Mouse (Mus musculus) stomach, embryonic 15.5 days (tissue): Measurements from ENCODE around the gene Gm6169. TPM values are rescaled to one million over a fixed set of nuclear protein-coding genes. Genes with fewer than 3 reads are reported as not detected.
"Not testable (repeated sequence)": the region's sequence is repeated elsewhere in the genome, so short reads cannot be mapped to it uniquely, and the experiment has no call there.

Source experiments
- ATAC-seq: fragments of 200-750 bp; cut with Nextera tagmentation; 2 replicates; pipeline ENCODE4 v1.8.0; 2017; ENCODE audit warnings: low read depth, moderate number of reproducible peaks, moderate TSS enrichment; ENCODE audit not compliant: insufficient read depth, low FRiP score
- H3K27ac ChIP-seq: fragments of 300-500 bp; sonication (generic); 2 replicates; pipeline ENCODE4 v1.5.1; 2015; ENCODE audit warnings: mild to moderate bottlenecking, inconsistent platforms
- H3K27me3 ChIP-seq: fragments of 300-500 bp; sonication (generic); replicated peaks from 2 replicates; pipeline ENCODE4 v1.6.1; 2015; ENCODE audit warnings: inconsistent platforms
- H3K36me3 ChIP-seq: fragments of 300-500 bp; sonication (generic); 2 replicates; pipeline ENCODE4 v1.6.1; 2015; ENCODE audit warnings: inconsistent platforms
- H3K4me1 ChIP-seq: fragments of 300-500 bp; sonication (generic); 2 replicates; pipeline ENCODE4 v1.6.1; 2015; ENCODE audit warnings: inconsistent platforms
- H3K4me2 ChIP-seq: fragments of 300-500 bp; sonication (generic); 2 replicates; pipeline ENCODE4 v1.6.1; 2015; ENCODE audit warnings: mild to moderate bottlenecking, inconsistent platforms
- H3K4me3 ChIP-seq: fragments of 300-500 bp; sonication (generic); replicated peaks from 2 replicates; pipeline ENCODE4 v1.5.1; 2015; ENCODE audit warnings: inconsistent platforms
- H3K9ac ChIP-seq: fragments of 300-500 bp; sonication (generic); 2 replicates; pipeline ENCODE4 v1.6.1; 2015; ENCODE audit warnings: inconsistent platforms
- H3K9me3 ChIP-seq: fragments of 300-500 bp; sonication (generic); 2 replicates; pipeline ENCODE4 v1.6.1; 2016; ENCODE audit warnings: inconsistent platforms
- WGBS: fragments of 180-500 bp; shearing (Covaris S2); methylation state at CpG from one replicate; pipeline ENCODE4 v1.1.7; 2015; 5-methylcytosine and 5-hydroxymethylcytosine counted together
- polyA plus RNA-seq: library from polyadenylated mRNA; unstranded; fragments of >200 nt; fragmentation: Nextera tagmentation; extraction: Ambion mirVana; gene quantifications from 2 replicates; pipeline ENCODE4 v1.2.1, GENCODE M21; 2015

Gene Gm6169
- polyA plus RNA-seq, 1 experiment from 2014 or later, result 18.6 TPM

GRCm38 (mm10) chr13:97066649-97067550, 32.1 kb downstream of the Gm6169 start, which contains the start of gene Fam169a:
Gene Fam169a (plus strand): TSS chr13:97067286.
- H3K4me1 ChIP-seq, result 0 out of 2 replicates have a peak, but pooled peaks cover 4% of the 10 kb centered on the region
- 67% methylated on average over 15 of the region's 15 CpGs for WGBS
- no peaks in the 10 kb centered on the region for H3K36me3 ChIP-seq
- no peaks in the 10 kb centered on the region for H3K9me3 ChIP-seq
- no peak within 1 kb of the TSS for H3K27ac ChIP-seq
- no peak within 1 kb of the TSS for H3K4me2 ChIP-seq
- H3K4me3 ChIP-seq, result no peak within 1 kb of the TSS
- ATAC-seq, result peak; percentile 74
- H3K9ac ChIP-seq, result no peak within 1 kb of the TSS
- no peaks in the 10 kb centered on the region for H3K27me3 ChIP-seq

GRCm38 (mm10) chr13:97064844-97065621, 34.0 kb downstream of the Gm6169 start:
- not testable (repeated sequence) for H3K36me3 ChIP-seq, H3K4me1 ChIP-seq, H3K9me3 ChIP-seq, H3K4me3 ChIP-seq, H3K9ac ChIP-seq, H3K27me3 ChIP-seq, H3K27ac ChIP-seq
- WGBS, result 40% methylated on average over 18 of the region's 18 CpGs
- H3K4me2 ChIP-seq, result peak overlapping the region; percentile 8; the same call in 1 of the 2 replicates
- ATAC-seq, result peak; percentile 47

- no peaks in the 10 kb centered on the region for H3K4me1 ChIP-seq
- peak; percentile 46 for ATAC-seq
- H3K27me3 ChIP-seq, result no peaks in the 10 kb centered on the region
- 46% methylated on average over 3 of the region's 3 CpGs for WGBS
- no peak overlapping the region for H3K4me2 ChIP-seq
- no peaks in the 10 kb centered on the region for H3K9me3 ChIP-seq
- H3K36me3 ChIP-seq, result no peaks in the 10 kb centered on the region
- no peak overlapping the region for H3K9ac ChIP-seq
- no peak overlapping the region for H3K27ac ChIP-seq
- H3K4me3 ChIP-seq, result no peak overlapping the region
Measured at GRCm38 (mm10) chr13:97064413-97064812, 34.6 kb downstream of the Gm6169 start.

- no peak overlapping the region for H3K4me3 ChIP-seq
- no peaks in the 10 kb centered on the region for H3K27me3 ChIP-seq
- H3K9me3 ChIP-seq, result no peaks in the 10 kb centered on the region
- no peak for ATAC-seq
- H3K9ac ChIP-seq, result no peak overlapping the region
- WGBS, result 74% methylated on average over 2 of the region's 2 CpGs
- no peak overlapping the region for H3K27ac ChIP-seq
- no peaks in the 10 kb centered on the region for H3K36me3 ChIP-seq
- H3K4me2 ChIP-seq, result no peak overlapping the region
- no peaks in the 10 kb centered on the region for H3K4me1 ChIP-seq
Measured at GRCm38 (mm10) chr13:97063431-97063830, 35.6 kb downstream of the Gm6169 start.

- Histone ChIP-seq H3K4me2 (no peak overlapping the region), H3K36me3 (no peaks in the 10 kb centered on the region), H3K27me3 (no peaks in the 10 kb centered on the region), H3K9ac (no peak overlapping the region), H3K4me3 (no peak overlapping the region), H3K4me1 (no peaks in the 10 kb centered on the region), H3K27ac (no peak overlapping the region), H3K9me3 (no peaks in the 10 kb centered on the region)
- 89% methylated on average over 3 of the region's 3 CpGs for WGBS
- ATAC-seq, result no peak
Measured at GRCm38 (mm10) chr13:97062151-97062550, 36.9 kb downstream of the Gm6169 start.

GRCm38 (mm10) chr13:97060331-97060730, 38.7 kb downstream of the Gm6169 start:
- Histone ChIP-seq H3K9ac (no peak overlapping the region), H3K27ac (no peak overlapping the region), H3K36me3 (no peaks in the 10 kb centered on the region), H3K9me3 (no peaks in the 10 kb centered on the region), H3K4me1 (no peaks in the 10 kb centered on the region), H3K27me3 (no peaks in the 10 kb centered on the region), H3K4me3 (no peak overlapping the region), H3K4me2 (0 out of 2 replicates have a peak overlapping the region, but pooled peaks have one; percentile 8)
- ATAC-seq, result no peak
- 62% methylated on average over 4 of the region's 8 CpGs for WGBS

GRCm38 (mm10) chr13:97059746-97060145, 39.3 kb downstream of the Gm6169 start:
- WGBS, result 84% methylated on average over 6 of the region's 6 CpGs
- Histone ChIP-seq H3K4me1 (no peaks in the 10 kb centered on the region), H3K4me3 (no peak overlapping the region)

GRCm38 (mm10) chr13:97057817-97058216, 41.2 kb downstream of the Gm6169 start:
- no peak overlapping the region for H3K9ac ChIP-seq
- 56% methylated on average over 4 of the region's 4 CpGs for WGBS
- no peaks in the 10 kb centered on the region for H3K27me3 ChIP-seq
- no peak overlapping the region for H3K4me2 ChIP-seq
- H3K9me3 ChIP-seq, result no peaks in the 10 kb centered on the region
- ATAC-seq, result no peak
- no peak overlapping the region for H3K27ac ChIP-seq
- no peaks in the 10 kb centered on the region for H3K4me1 ChIP-seq
- no peaks in the 10 kb centered on the region for H3K36me3 ChIP-seq
- no peak overlapping the region for H3K4me3 ChIP-seq

More at GRCm38 (mm10) chr13:97059746-97060145, 39.3 kb downstream of the Gm6169 start:
- Histone ChIP-seq H3K9me3 (no peaks in the 10 kb centered on the region), H3K27ac (no peak overlapping the region), H3K9ac (no peak overlapping the region), H3K27me3 (no peaks in the 10 kb centered on the region), H3K36me3 (no peaks in the 10 kb centered on the region), H3K4me2 (no peak overlapping the region)
- no peak for ATAC-seq

- WGBS, result 70% methylated on average over 8 of the region's 8 CpGs
- no peaks in the 10 kb centered on the region for H3K4me1 ChIP-seq
- no peak overlapping the region for H3K4me3 ChIP-seq
- no peaks in the 10 kb centered on the region for H3K36me3 ChIP-seq
- no peaks in the 10 kb centered on the region for H3K27me3 ChIP-seq
- no peak overlapping the region for H3K27ac ChIP-seq
- no peak overlapping the region for H3K9ac ChIP-seq
- H3K9me3 ChIP-seq, result no peaks in the 10 kb centered on the region
- H3K4me2 ChIP-seq, result no peak overlapping the region
- peak; percentile 18; the same call in 1 of the 2 replicates for ATAC-seq
Measured at GRCm38 (mm10) chr13:97053844-97054243, 45.2 kb downstream of the Gm6169 start.

- WGBS, result 14% methylated on average over 11 of the region's 11 CpGs
- no peak overlapping the region for H3K4me2 ChIP-seq
- no peak overlapping the region for H3K9ac ChIP-seq
- H3K27ac ChIP-seq, result no peak overlapping the region
- no peak for ATAC-seq
- no peaks in the 10 kb centered on the region for H3K4me1 ChIP-seq
- no peaks in the 10 kb centered on the region for H3K36me3 ChIP-seq
- H3K4me3 ChIP-seq, result no peak overlapping the region
- H3K9me3 ChIP-seq, result no peaks in the 10 kb centered on the region
- no peaks in the 10 kb centered on the region for H3K27me3 ChIP-seq
Measured at GRCm38 (mm10) chr13:97052667-97053066, 46.4 kb downstream of the Gm6169 start.

- Histone ChIP-seq H3K4me2 (no peak overlapping the region), H3K4me1 (no peaks in the 10 kb centered on the region), H3K9ac (no peak overlapping the region), H3K27ac (no peak overlapping the region), H3K36me3 (no peaks in the 10 kb centered on the region), H3K27me3 (no peaks in the 10 kb centered on the region), H3K4me3 (no peak overlapping the region), H3K9me3 (no peaks in the 10 kb centered on the region)
- 77% methylated on average over 6 of the region's 6 CpGs for WGBS
- ATAC-seq, result no peak
Measured at GRCm38 (mm10) chr13:97051158-97051557, 47.9 kb downstream of the Gm6169 start.
